Mouse (Mus musculus): ENCODE data around the gene Dhx30. TPM values are rescaled to one million over a fixed set of nuclear protein-coding genes. Genes with fewer than 3 reads are reported as not detected.
"Not testable (repeated sequence)": the region's sequence is repeated elsewhere in the genome, so short reads cannot be mapped to it uniquely, and the experiment has no call there.

The Dhx30 gene
- polyA plus RNA-seq, 1 experiment from 2014 or later: 198 TPM

- H3K4me3 ChIP-seq: peak overlapping the region; percentile 93
- H3K27ac ChIP-seq: peak overlapping the region; percentile 95
- peak overlapping the region; percentile 96 for H3K9ac ChIP-seq
- peak overlapping the region; percentile 58 for H3K4me2 ChIP-seq (replicated peaks)
- 32% methylated on average over 10 of the region's 10 CpGs for WGBS
- H3K27me3 ChIP-seq: no peaks in the 10 kb centered on the region
- H3K4me1 ChIP-seq: peaks cover 15% of the 10 kb centered on the region; the same call in 1 of the 2 replicates
- no peaks in the 10 kb centered on the region for H3K9me3 ChIP-seq
- no peak for ATAC-seq (ENCODE audit: insufficient number of reproducible peaks, insufficient read depth, low FRiP score, low TSS enrichment)
- peaks cover 20% of the 10 kb centered on the region for H3K36me3 ChIP-seq
Measured at GRCm38 (mm10) chr9:110130896-110131524, 13.4 kb upstream of the Dhx30 start.

- WGBS: 40% methylated on average over 2 of the region's 2 CpGs
- ATAC-seq (ENCODE audit: insufficient number of reproducible peaks, insufficient read depth, low FRiP score, low TSS enrichment); H3K36me3 ChIP-seq; H3K4me3 ChIP-seq; H3K27me3 ChIP-seq; H3K27ac ChIP-seq; H3K4me2 ChIP-seq (replicated peaks); H3K9me3 ChIP-seq; H3K4me1 ChIP-seq; H3K9ac ChIP-seq: not testable (repeated sequence)
Measured at GRCm38 (mm10) chr9:110124008-110124540, 6.4 kb upstream of the Dhx30 start.

DNA sequence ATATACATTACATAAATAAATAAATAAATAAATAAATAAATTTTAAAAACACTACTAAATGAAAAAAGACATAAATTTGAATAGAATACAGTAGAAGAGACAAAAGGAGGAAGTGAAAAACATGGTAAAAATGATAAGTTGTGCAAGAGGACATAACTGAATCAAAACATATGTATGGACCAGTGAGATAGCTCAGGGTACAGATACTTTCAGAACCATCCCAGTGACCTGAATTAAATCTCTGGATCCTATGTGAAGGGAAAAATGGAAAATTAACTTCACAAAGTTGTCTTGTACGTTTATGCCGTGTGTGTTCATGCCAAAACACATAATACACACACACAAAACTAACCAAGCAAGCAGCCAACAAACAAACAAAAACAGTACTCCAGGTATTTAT, 5.7 kb upstream of the Dhx30 start:
- Histone ChIP-seq H3K4me3 (no peak overlapping the region), H3K27ac (no peak overlapping the region), H3K9ac (no peak overlapping the region), H3K4me1 (peaks cover 8% of the 10 kb centered on the region), H3K36me3 (no peaks in the 10 kb centered on the region), H3K9me3 (no peaks in the 10 kb centered on the region), H3K4me2 (replicated peaks) (no peak overlapping the region), H3K27me3 (no peaks in the 10 kb centered on the region)
- WGBS: 73% methylated on average over 2 of the region's 2 CpGs
- ATAC-seq (ENCODE audit: insufficient number of reproducible peaks, insufficient read depth, low FRiP score, low TSS enrichment): no peak

DNA sequence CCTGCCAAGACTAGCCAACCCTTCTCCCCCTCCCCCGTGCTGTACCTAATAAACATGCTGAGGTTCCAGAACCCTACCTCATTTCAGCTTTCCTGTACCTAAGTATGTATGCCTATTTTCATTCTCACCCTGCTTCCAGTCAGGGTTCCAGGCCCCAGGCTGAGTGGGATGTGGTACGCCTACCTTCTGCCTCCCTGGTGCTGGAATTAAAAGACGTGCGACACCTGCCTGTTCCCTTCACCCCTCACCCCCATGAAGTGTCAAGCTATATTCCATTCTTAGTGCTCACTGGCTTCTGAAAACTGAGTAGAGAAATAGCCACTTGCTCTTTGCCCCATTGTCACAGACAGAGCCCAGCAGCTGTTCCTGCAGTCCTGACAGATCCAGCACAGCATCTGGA, 3.8 kb upstream of the Dhx30 start:
- WGBS: 79% methylated on average over 4 of the region's 4 CpGs

DNA sequence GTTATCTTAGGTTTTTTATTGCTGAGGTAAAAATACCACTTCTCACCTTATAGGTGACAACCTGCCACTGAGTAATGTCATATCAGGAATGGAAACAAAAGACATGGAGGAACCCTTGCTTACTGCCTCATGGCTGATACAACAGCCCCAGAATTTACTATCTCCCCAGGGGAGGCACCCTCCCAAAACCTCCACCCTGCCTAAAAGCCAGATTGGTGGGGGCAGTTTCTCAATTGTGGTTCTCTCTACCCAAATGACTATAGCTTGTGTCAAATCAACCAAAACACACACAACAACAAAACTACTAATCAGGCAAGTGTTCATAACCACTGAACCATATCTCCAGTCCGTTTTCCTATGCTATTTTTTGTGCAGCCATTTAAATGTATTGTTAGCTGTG, 619 bp upstream of the Dhx30 start:
- Histone ChIP-seq H3K4me3 (peak overlapping the region; percentile 80), H3K36me3 (0 out of 2 replicates have a peak, but pooled peaks cover 2% of the 10 kb centered on the region), H3K9me3 (no peaks in the 10 kb centered on the region), H3K4me2 (replicated peaks) (peak overlapping the region; percentile 75), H3K4me1 (peaks cover 14% of the 10 kb centered on the region), H3K9ac (peak overlapping the region; percentile 83), H3K27me3 (no peaks in the 10 kb centered on the region), H3K27ac (no peak overlapping the region; the same call in 1 of the 2 replicates)
- ATAC-seq (ENCODE audit: insufficient number of reproducible peaks, insufficient read depth, low FRiP score, low TSS enrichment): no peak
- 67% methylated on average over 1 of the region's 1 CpGs for WGBS

More for the DNA sequence above, 3.8 kb upstream of the Dhx30 start:
- Histone ChIP-seq H3K4me3 (no peak overlapping the region), H3K4me2 (replicated peaks) (no peak overlapping the region), H3K9me3 (no peaks in the 10 kb centered on the region), H3K9ac (no peak overlapping the region), H3K27ac (no peak overlapping the region), H3K27me3 (no peaks in the 10 kb centered on the region), H3K36me3 (no peaks in the 10 kb centered on the region), H3K4me1 (peaks cover 12% of the 10 kb centered on the region)
- ATAC-seq (ENCODE audit: insufficient number of reproducible peaks, insufficient read depth, low FRiP score, low TSS enrichment): no peak

- H3K27ac ChIP-seq: peak within 1 kb of the TSS; percentile 97
- H3K27me3 ChIP-seq: no peaks in the 10 kb centered on the region
- H3K9me3 ChIP-seq: no peaks in the 10 kb centered on the region
- peaks cover 13% of the 10 kb centered on the region for H3K36me3 ChIP-seq
- peak; percentile 97 for ATAC-seq (ENCODE audit: insufficient number of reproducible peaks, insufficient read depth, low FRiP score, low TSS enrichment)
- under 1% methylated on average over 79 of the region's 79 CpGs for WGBS
- peak within 1 kb of the TSS; percentile 83 for H3K9ac ChIP-seq
- H3K4me3 ChIP-seq: peak within 1 kb of the TSS; percentile 80
- peaks cover 14% of the 10 kb centered on the region for H3K4me1 ChIP-seq
- H3K4me2 ChIP-seq (replicated peaks): peak within 1 kb of the TSS; percentile 75
Measured at GRCm38 (mm10) chr9:110116977-110117778, 452 bp downstream of the Dhx30 start, which contains the start of gene Smarcc1. Gene Smarcc1 (plus strand): TSS chr9:110117708.

GRCm38 (mm10) chr9:110116353-110116976, 1.2 kb downstream of the Dhx30 start:
- 9% methylated on average over 10 of the region's 10 CpGs for WGBS
- Histone ChIP-seq H3K4me2 (replicated peaks) (peak overlapping the region; percentile 75), H3K9me3 (no peaks in the 10 kb centered on the region), H3K4me1 (peaks cover 14% of the 10 kb centered on the region), H3K27me3 (no peaks in the 10 kb centered on the region), H3K4me3 (peak overlapping the region; percentile 80), H3K27ac (peak overlapping the region; percentile 97), H3K36me3 (peaks cover 19% of the 10 kb centered on the region), H3K9ac (peak overlapping the region; percentile 83)
- ATAC-seq (ENCODE audit: insufficient number of reproducible peaks, insufficient read depth, low FRiP score, low TSS enrichment): no peak; the same call in 1 of the 2 replicates

DNA sequence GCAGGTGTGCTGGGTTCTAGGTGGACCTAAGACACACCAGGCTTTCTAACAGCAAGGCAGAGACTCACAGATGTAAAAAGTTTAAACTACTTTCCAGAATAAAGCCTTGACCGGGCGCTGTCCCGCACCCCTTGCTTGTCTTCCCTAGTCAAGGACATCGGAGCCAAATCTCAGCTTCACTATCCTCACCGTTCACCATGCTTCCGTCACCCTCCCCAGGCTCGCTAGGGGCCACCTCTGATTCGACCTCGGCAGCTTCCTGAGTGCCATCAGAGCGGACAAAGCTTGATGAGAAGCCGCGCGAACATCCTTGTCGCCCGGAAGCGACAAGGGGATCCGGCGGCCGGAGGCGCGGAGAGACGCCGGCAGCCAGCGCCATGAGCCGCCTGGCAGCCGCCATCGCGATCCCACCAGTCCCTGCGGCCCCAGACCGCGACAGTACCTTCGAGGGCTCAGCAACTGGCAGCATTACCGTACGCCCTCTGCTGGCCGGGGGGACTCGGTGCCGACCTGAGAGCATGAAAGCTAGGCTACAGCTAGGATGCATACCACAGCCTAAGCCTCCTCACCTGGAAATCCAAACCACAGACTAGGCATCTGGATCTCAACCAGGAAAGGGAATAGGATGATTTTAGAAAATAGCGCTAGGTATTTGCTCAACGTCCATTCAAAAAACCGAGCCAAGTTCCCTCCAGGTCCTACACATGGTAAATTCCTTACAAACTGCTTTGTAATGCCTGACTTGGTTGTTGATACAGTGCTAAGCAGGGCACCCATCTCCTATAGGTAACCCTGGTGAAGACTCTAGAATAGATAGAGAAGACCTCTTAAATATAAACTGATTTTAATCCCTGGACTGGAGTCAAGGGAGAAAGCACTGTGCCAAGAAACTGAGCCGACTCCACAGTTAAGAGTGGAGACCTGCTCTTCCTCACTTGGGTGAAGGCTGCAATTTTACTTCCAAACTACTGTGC, 16.7 kb downstream of the Dhx30 start:
- peaks cover 6% of the 10 kb centered on the region; the same call in 1 of the 2 replicates for H3K4me1 ChIP-seq
- H3K36me3 ChIP-seq: peaks cover 71% of the 10 kb centered on the region
- peak; percentile 90 for ATAC-seq (ENCODE audit: insufficient number of reproducible peaks, insufficient read depth, low FRiP score, low TSS enrichment)
- H3K4me3 ChIP-seq: peak overlapping the region; percentile 84
- no peaks in the 10 kb centered on the region for H3K27me3 ChIP-seq
- H3K9me3 ChIP-seq: no peaks in the 10 kb centered on the region
- WGBS: 3% methylated on average over 41 of the region's 41 CpGs
- no peak overlapping the region for H3K27ac ChIP-seq
- H3K4me2 ChIP-seq (replicated peaks): peak overlapping the region; percentile 72
- H3K9ac ChIP-seq: peak overlapping the region; percentile 85

GRCm38 (mm10) chr9:110097791-110098190, 19.8 kb downstream of the Dhx30 start:
- H3K27me3 ChIP-seq: no peaks in the 10 kb centered on the region
- 83% methylated on average over 3 of the region's 3 CpGs for WGBS
- no peak overlapping the region for H3K9ac ChIP-seq
- no peaks in the 10 kb centered on the region for H3K9me3 ChIP-seq
- no peak overlapping the region for H3K4me2 ChIP-seq (replicated peaks)
- H3K4me3 ChIP-seq: no peak overlapping the region
- peaks cover 64% of the 10 kb centered on the region for H3K36me3 ChIP-seq
- H3K4me1 ChIP-seq: peaks cover 6% of the 10 kb centered on the region; the same call in 1 of the 2 replicates
- no peak for ATAC-seq (ENCODE audit: insufficient number of reproducible peaks, insufficient read depth, low FRiP score, low TSS enrichment)
- no peak overlapping the region for H3K27ac ChIP-seq

DNA sequence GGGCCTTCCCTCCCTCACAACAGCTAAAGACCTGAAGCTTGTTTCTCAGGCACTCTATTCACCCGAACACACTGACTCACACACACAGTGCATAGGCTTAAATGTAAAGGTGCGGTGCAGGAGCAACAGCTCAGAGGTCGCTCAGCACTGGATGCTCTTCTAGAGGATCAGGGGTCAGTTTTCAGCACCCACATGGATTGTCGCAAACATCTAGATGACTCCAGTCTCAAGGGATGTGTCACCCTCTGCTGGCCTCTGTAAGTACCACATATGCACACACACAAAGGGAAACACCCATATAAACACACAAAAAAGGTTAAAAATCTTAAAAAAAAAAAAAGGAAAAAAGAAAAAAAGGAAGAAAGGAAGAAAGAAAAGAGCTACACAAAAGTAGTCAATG, 22.9 kb downstream of the Dhx30 start:
- H3K4me2 ChIP-seq (replicated peaks): no peak overlapping the region
- no peak overlapping the region for H3K27ac ChIP-seq
- no peak for ATAC-seq (ENCODE audit: insufficient number of reproducible peaks, insufficient read depth, low FRiP score, low TSS enrichment)
- 94% methylated on average over 4 of the region's 4 CpGs for WGBS
- H3K4me3 ChIP-seq: no peak overlapping the region
- H3K27me3 ChIP-seq: no peaks in the 10 kb centered on the region
- H3K9me3 ChIP-seq: no peaks in the 10 kb centered on the region
- no peaks in the 10 kb centered on the region for H3K4me1 ChIP-seq
- no peak overlapping the region for H3K9ac ChIP-seq
- peaks cover 85% of the 10 kb centered on the region for H3K36me3 ChIP-seq

DNA sequence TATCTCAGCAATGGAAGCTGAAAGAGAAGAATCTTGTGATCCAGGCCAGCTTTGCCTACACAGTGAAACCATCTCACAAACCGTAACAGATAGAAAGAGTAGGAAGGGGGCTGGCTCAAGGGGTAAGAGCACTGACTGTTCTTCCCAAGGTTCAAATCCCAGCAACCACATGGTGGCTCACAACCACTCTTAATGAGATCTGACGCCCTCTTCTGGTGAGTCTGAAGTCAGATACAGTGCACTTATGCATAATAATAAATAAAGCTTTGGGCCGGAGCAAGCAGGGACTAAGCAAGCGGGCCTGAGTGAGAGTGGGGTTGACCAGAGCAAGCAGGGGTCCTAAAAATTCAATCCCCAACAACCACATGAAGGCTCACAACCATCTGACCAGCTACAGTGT, 24.3 kb downstream of the Dhx30 start:
- peaks cover 85% of the 10 kb centered on the region for H3K36me3 ChIP-seq
- 82% methylated on average over 4 of the region's 4 CpGs for WGBS
- no peaks in the 10 kb centered on the region for H3K9me3 ChIP-seq
- H3K4me2 ChIP-seq (replicated peaks): no peak overlapping the region
- no peaks in the 10 kb centered on the region for H3K4me1 ChIP-seq
- no peak overlapping the region for H3K27ac ChIP-seq
- no peak overlapping the region for H3K4me3 ChIP-seq
- H3K27me3 ChIP-seq: no peaks in the 10 kb centered on the region
- H3K9ac ChIP-seq: no peak overlapping the region
- no peak for ATAC-seq (ENCODE audit: insufficient number of reproducible peaks, insufficient read depth, low FRiP score, low TSS enrichment)

Measured in embryonic facial prominence, embryonic 12.5 days (tissue).